Mouse (Mus musculus) kidney, adult 2 months (tissue): ENCODE data around the gene Hpn.

Experiments used
- CTCF ChIP-seq: fragments of 200-500 bp; conservative IDR thresholded peaks from 2 replicates; pipeline ENCODE4 v1.5.1; 2011; ENCODE audit warnings: low read depth, mild to moderate bottlenecking, control low read depth, low read length, moderate library complexity, mixed read lengths; ENCODE audit not compliant: insufficient read depth, insufficient read length
- POLR2A ChIP-seq: fragments of 200-500 bp; IDR thresholded peaks from one replicate; pipeline ENCODE4 v1.6.1; 2011; ENCODE audit warnings: low read depth, low read length, control low read depth

DNA sequence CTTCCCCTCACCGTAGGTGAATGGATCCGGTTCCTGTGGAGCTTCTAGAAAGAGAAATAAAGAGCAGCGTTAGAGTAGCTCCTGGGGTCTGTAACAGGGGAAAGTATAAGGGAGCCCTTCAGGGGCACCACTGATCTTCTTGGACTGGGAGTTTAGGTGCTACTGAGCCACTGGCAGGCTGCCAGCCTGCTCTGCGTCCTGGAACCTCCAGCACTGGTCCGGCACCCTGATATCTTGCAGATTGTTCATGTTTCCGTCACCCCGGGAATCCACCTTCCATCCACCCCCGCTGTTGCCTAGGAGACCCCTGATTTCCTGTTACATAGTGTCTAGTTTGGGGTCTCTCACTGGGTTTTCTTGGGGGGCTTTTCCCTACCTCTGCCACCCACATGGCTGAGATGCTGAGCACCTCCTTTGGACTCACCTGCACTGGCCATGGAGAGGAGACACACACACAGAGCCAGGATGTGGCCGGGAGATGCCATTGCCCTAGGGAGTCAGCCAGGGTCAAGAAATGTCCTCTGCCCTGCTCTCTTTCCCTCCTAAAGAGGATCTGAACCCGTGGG lies 61.1 kb downstream of the Hpn start:
- no peak for TF ChIP-seq CTCF
- no peak for TF ChIP-seq POLR2A
